Mouse (Mus musculus) heart, embryonic 10.5 days (tissue): ENCODE measurements around the gene Sphkap. TPM values are rescaled to one million over a fixed set of nuclear protein-coding genes. Genes with fewer than 3 reads are reported as not detected.

Source experiments
- DNase-seq: peaks from one replicate; pipeline ENCODE4 v3.0.0-alpha.2; 2017; ENCODE audit warnings: low spot score
- H3K27ac ChIP-seq: fragments of 300-500 bp; sonication (generic); 2 replicates; pipeline ENCODE4 v1.5.1; 2016; ENCODE audit warnings: mild to moderate bottlenecking
- H3K27me3 ChIP-seq: fragments of 300-500 bp; sonication (generic); 2 replicates; pipeline ENCODE4 v1.6.1; 2016; ENCODE audit warnings: mild to moderate bottlenecking; ENCODE audit not compliant: poor library complexity, insufficient read depth, severe bottlenecking
- H3K36me3 ChIP-seq: fragments of 300-500 bp; sonication (generic); 2 replicates; pipeline ENCODE4 v1.6.1; 2016; ENCODE audit warnings: mild to moderate bottlenecking, moderate library complexity
- H3K4me1 ChIP-seq: fragments of 300-500 bp; sonication (generic); 2 replicates; pipeline ENCODE4 v1.6.1; 2016; ENCODE audit warnings: mild to moderate bottlenecking
- H3K4me3 ChIP-seq: fragments of 300-500 bp; sonication (generic); 2 replicates; pipeline ENCODE4 v1.5.1; 2016; ENCODE audit warnings: mild to moderate bottlenecking, moderate library complexity
- H3K9me3 ChIP-seq: fragments of 300-500 bp; sonication (generic); 2 replicates; pipeline ENCODE4 v1.6.1; 2016; ENCODE audit warnings: mild to moderate bottlenecking, moderate library complexity
- WGBS: fragments of 180-500 bp; shearing (Covaris S2); methylation state at CpG from one replicate; pipeline ENCODE4 v1.1.7; 2016; 5-methylcytosine and 5-hydroxymethylcytosine counted together
- polyA plus RNA-seq: library from polyadenylated mRNA; unstranded; fragments of >200 nt; fragmentation: Nextera tagmentation; extraction: Ambion mirVana; gene quantifications from 2 replicates; pipeline ENCODE4 v1.2.1, GENCODE M21; 2016

The Sphkap gene
- 20.9 and 28.4 TPM in 2 replicates for polyA plus RNA-seq

GRCm38 (mm10) chr1:83408021-83408464 lies at the start of gene Sphkap:
Sphkap (minus strand) TSS chr1:83408200.
- no peaks in the 10 kb centered on the region for H3K9me3 ChIP-seq
- H3K4me1 ChIP-seq, result no peaks in the 10 kb centered on the region; the same call in 1 of the 2 replicates
- H3K27ac ChIP-seq, result peak within 1 kb of the TSS; percentile 86
- H3K27me3 ChIP-seq, result no peaks in the 10 kb centered on the region
- no peaks in the 10 kb centered on the region for H3K36me3 ChIP-seq
- WGBS, result under 1% methylated on average over 16 of the region's 16 CpGs
- H3K4me3 ChIP-seq, result peak within 1 kb of the TSS; percentile 71
- peak; percentile 94 for DNase-seq

GRCm38 (mm10) chr1:83451291-83451690 lies 43.3 kb upstream of the Sphkap start:
- Histone ChIP-seq H3K27ac (no peak overlapping the region), H3K9me3 (no peaks in the 10 kb centered on the region), H3K4me3 (no peak overlapping the region), H3K27me3 (no peaks in the 10 kb centered on the region), H3K4me1 (no peaks in the 10 kb centered on the region), H3K36me3 (no peaks in the 10 kb centered on the region)
- WGBS, result 35% methylated on average over 5 of the region's 5 CpGs
- no peak for DNase-seq

- DNase-seq, result no peak
- Histone ChIP-seq H3K9me3 (no peaks in the 10 kb centered on the region), H3K4me1 (peaks cover 7% of the 10 kb centered on the region; the same call in 1 of the 2 replicates), H3K27me3 (no peaks in the 10 kb centered on the region), H3K27ac (no peak overlapping the region), H3K36me3 (no peaks in the 10 kb centered on the region), H3K4me3 (no peak overlapping the region)
- 77% methylated on average over 2 of the region's 2 CpGs for WGBS
Observed at GRCm38 (mm10) chr1:83440422-83440821, 32.4 kb upstream of the Sphkap start.

- no peaks in the 10 kb centered on the region for H3K9me3 ChIP-seq
- no peak overlapping the region for H3K27ac ChIP-seq
- H3K27me3 ChIP-seq, result no peaks in the 10 kb centered on the region
- H3K4me3 ChIP-seq, result no peak overlapping the region
- no peaks in the 10 kb centered on the region for H3K4me1 ChIP-seq
- 89% methylated on average over 3 of the region's 3 CpGs for WGBS
- no peak for DNase-seq
- H3K36me3 ChIP-seq, result no peaks in the 10 kb centered on the region
Observed at GRCm38 (mm10) chr1:83433932-83434331, 25.9 kb upstream of the Sphkap start.

GRCm38 (mm10) chr1:83429866-83430265 lies 21.9 kb upstream of the Sphkap start:
- Histone ChIP-seq H3K4me1 (no peaks in the 10 kb centered on the region), H3K27ac (no peak overlapping the region), H3K27me3 (no peaks in the 10 kb centered on the region), H3K36me3 (no peaks in the 10 kb centered on the region), H3K9me3 (no peaks in the 10 kb centered on the region), H3K4me3 (no peak overlapping the region)
- no peak for DNase-seq

GRCm38 (mm10) chr1:83407616-83408015 lies 384 bp downstream of the Sphkap start:
- Histone ChIP-seq H3K4me3 (peak overlapping the region; percentile 71), H3K27ac (peak overlapping the region; percentile 86), H3K36me3 (no peaks in the 10 kb centered on the region), H3K4me1 (no peaks in the 10 kb centered on the region; the same call in 1 of the 2 replicates), H3K27me3 (no peaks in the 10 kb centered on the region), H3K9me3 (no peaks in the 10 kb centered on the region)
- DNase-seq, result no peak
- WGBS, result 1% methylated on average over 11 of the region's 11 CpGs

GRCm38 (mm10) chr1:83406882-83407549 lies 984 bp downstream of the Sphkap start:
- no peak for DNase-seq
- WGBS, result 4% methylated on average over 8 of the region's 8 CpGs
- Histone ChIP-seq H3K9me3 (no peaks in the 10 kb centered on the region), H3K4me1 (no peaks in the 10 kb centered on the region; the same call in 1 of the 2 replicates), H3K27ac (peak overlapping the region; percentile 86), H3K36me3 (no peaks in the 10 kb centered on the region), H3K4me3 (peak overlapping the region; percentile 71), H3K27me3 (no peaks in the 10 kb centered on the region)

GRCm38 (mm10) chr1:83401079-83401478 lies 6.9 kb downstream of the Sphkap start:
- Histone ChIP-seq H3K4me3 (no peak overlapping the region), H3K36me3 (no peaks in the 10 kb centered on the region), H3K27me3 (no peaks in the 10 kb centered on the region), H3K4me1 (no peaks in the 10 kb centered on the region), H3K9me3 (no peaks in the 10 kb centered on the region), H3K27ac (no peak overlapping the region)
- WGBS, result 75% methylated on average over 1 of the region's 1 CpGs
- no peak for DNase-seq

GRCm38 (mm10) chr1:83396284-83396683 lies 11.7 kb downstream of the Sphkap start:
- peaks cover 5% of the 10 kb centered on the region; the same call in 1 of the 2 replicates for H3K4me1 ChIP-seq
- H3K9me3 ChIP-seq, result no peaks in the 10 kb centered on the region
- no peak overlapping the region for H3K27ac ChIP-seq
- H3K4me3 ChIP-seq, result no peak overlapping the region
- DNase-seq, result no peak
- no peaks in the 10 kb centered on the region for H3K27me3 ChIP-seq
- H3K36me3 ChIP-seq, result no peaks in the 10 kb centered on the region
- WGBS, result 89% methylated on average over 2 of the region's 2 CpGs

- H3K36me3 ChIP-seq, result no peaks in the 10 kb centered on the region
Observed at GRCm38 (mm10) chr1:83395559-83395958, 12.4 kb downstream of the Sphkap start.

GRCm38 (mm10) chr1:83389419-83389818 lies 18.6 kb downstream of the Sphkap start:
- no peak for DNase-seq
- Histone ChIP-seq H3K27ac (no peak overlapping the region), H3K27me3 (no peaks in the 10 kb centered on the region), H3K4me3 (no peak overlapping the region), H3K36me3 (no peaks in the 10 kb centered on the region), H3K9me3 (no peaks in the 10 kb centered on the region), H3K4me1 (peaks cover 5% of the 10 kb centered on the region; the same call in 1 of the 2 replicates)
- WGBS, result 78% methylated on average over 4 of the region's 4 CpGs

More at GRCm38 (mm10) chr1:83395559-83395958, 12.4 kb downstream of the Sphkap start:
- no peak for DNase-seq
- Histone ChIP-seq H3K27ac (no peak overlapping the region), H3K4me3 (no peak overlapping the region), H3K27me3 (no peaks in the 10 kb centered on the region), H3K4me1 (peaks cover 5% of the 10 kb centered on the region; the same call in 1 of the 2 replicates), H3K9me3 (no peaks in the 10 kb centered on the region)
- WGBS, result 69% methylated on average over 5 of the region's 5 CpGs

- peak; percentile 76 for DNase-seq
- no peaks in the 10 kb centered on the region; the same call in 1 of the 2 replicates for H3K4me1 ChIP-seq
- H3K9me3 ChIP-seq, result no peaks in the 10 kb centered on the region
- H3K27ac ChIP-seq, result no peak overlapping the region
- no peaks in the 10 kb centered on the region for H3K36me3 ChIP-seq
- 67% methylated on average over 1 of the region's 1 CpGs for WGBS
- no peak overlapping the region for H3K4me3 ChIP-seq
- H3K27me3 ChIP-seq, result no peaks in the 10 kb centered on the region
Observed at GRCm38 (mm10) chr1:83377404-83377803, 30.6 kb downstream of the Sphkap start.

- H3K9me3 ChIP-seq, result no peaks in the 10 kb centered on the region
- peaks cover 5% of the 10 kb centered on the region; the same call in 1 of the 2 replicates for H3K36me3 ChIP-seq
- no peak overlapping the region for H3K27ac ChIP-seq
- no peak overlapping the region for H3K4me3 ChIP-seq
- no peaks in the 10 kb centered on the region for H3K27me3 ChIP-seq
- DNase-seq, result no peak
- peaks cover 11% of the 10 kb centered on the region; the same call in 1 of the 2 replicates for H3K4me1 ChIP-seq
- 82% methylated on average over 5 of the region's 5 CpGs for WGBS
Observed at GRCm38 (mm10) chr1:83366456-83366855, 41.5 kb downstream of the Sphkap start.
